Mouse (Mus musculus): ENCODE data around the gene Ms4a4c. TPM values are rescaled to one million over a fixed set of nuclear protein-coding genes. Genes with fewer than 3 reads are reported as not detected.
"Not testable (repeated sequence)": the region's sequence is repeated elsewhere in the genome, so short reads cannot be mapped to it uniquely, and the experiment has no call there.

Ms4a4c gene
- polyA plus RNA-seq, 1 experiment: not detected

GRCm38 (mm10) chr19:11408591-11408990, 4.0 kb downstream of the Ms4a4c start:
- no peaks in the 10 kb centered on the region for H3K27me3 ChIP-seq (ENCODE audit: control insufficient read depth, insufficient read depth, insufficient read length)
- TF ChIP-seq POLR2A (IDR thresholded peaks at IDR 0.05; ENCODE audit: insufficient read length, low read depth): no peak
- no peak for TF ChIP-seq POLR2AphosphoS2 (IDR thresholded peaks at IDR 0.05; ENCODE audit: insufficient read length, low read depth)
- TF ChIP-seq E2F4 (IDR thresholded peaks at IDR 0.05; ENCODE audit: insufficient read depth): no peak
- no peak for TF ChIP-seq SRF (IDR thresholded peaks at IDR 0.05; ENCODE audit: control insufficient read depth, insufficient read length, low read depth)
- no peak for TF ChIP-seq TCF3 (IDR thresholded peaks at IDR 0.05; ENCODE audit: insufficient read length, low read depth)
- no peak for TF ChIP-seq CEBPB (IDR thresholded peaks at IDR 0.05; ENCODE audit: insufficient read depth, poor library complexity, severe bottlenecking)
- no peak for TF ChIP-seq MYOG (IDR thresholded peaks at IDR 0.05; ENCODE audit: control insufficient read depth in 1 of 3, insufficient read depth in 1 of 3, insufficient read length in 2 of 3, low read depth in 2 of 3)
- no peak for TF ChIP-seq TCF12 (IDR thresholded peaks at IDR 0.05; ENCODE audit: insufficient read depth, poor library complexity, severe bottlenecking)
- no peak for TF ChIP-seq MAX (IDR thresholded peaks at IDR 0.05; ENCODE audit: low read depth)
- no peak for TF ChIP-seq REST (IDR thresholded peaks at IDR 0.05; ENCODE audit: insufficient read depth, insufficient read length)
- no peak for TF ChIP-seq USF1 (IDR thresholded peaks at IDR 0.05; ENCODE audit: low read depth)
- no peak for TF ChIP-seq MYOD1 (IDR thresholded peaks at IDR 0.05; ENCODE audit: control insufficient read depth in 1 of 3, insufficient read length in 2 of 3, low read depth in 2 of 3)
- no peaks in the 10 kb centered on the region for H3K36me3 ChIP-seq (ENCODE audit: control insufficient read depth, insufficient read depth)
- H3K4me3 ChIP-seq: no peak overlapping the region
- H3K79me2 ChIP-seq (ENCODE audit: control insufficient read depth, insufficient read depth): no peaks in the 10 kb centered on the region
- H3ac ChIP-seq (ENCODE audit: control insufficient read depth, insufficient read length): no peak overlapping the region
- no peak overlapping the region for H3K4me2 ChIP-seq (ENCODE audit: low read depth)

DNA sequence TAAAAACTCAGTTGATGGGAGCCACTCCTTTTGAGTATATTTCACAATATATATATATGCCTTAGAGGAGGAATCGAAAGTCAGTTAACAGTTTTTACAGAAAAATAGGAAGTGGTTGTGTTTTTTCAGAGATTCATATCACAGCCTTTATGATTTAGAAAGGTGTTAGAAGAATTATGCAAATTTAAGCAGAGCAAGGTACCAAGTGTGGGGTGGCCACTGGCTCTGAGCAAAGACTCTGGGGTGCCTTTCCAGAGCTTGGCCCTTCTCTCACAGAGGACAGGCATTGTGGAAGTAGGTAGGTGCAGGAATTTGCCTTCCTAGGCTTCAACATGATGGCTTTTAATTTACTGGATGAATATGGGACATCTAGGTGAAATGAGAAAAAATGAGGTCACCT, 7.1 kb downstream of the Ms4a4c start:
- TF ChIP-seq MAX (IDR thresholded peaks at IDR 0.05; ENCODE audit: low read depth): no peak
- TF ChIP-seq TCF12 (IDR thresholded peaks at IDR 0.05; ENCODE audit: insufficient read depth, poor library complexity, severe bottlenecking): no peak
- no peak for TF ChIP-seq TCF3 (IDR thresholded peaks at IDR 0.05; ENCODE audit: insufficient read length, low read depth)
- no peak for TF ChIP-seq POLR2A (IDR thresholded peaks at IDR 0.05; ENCODE audit: insufficient read length, low read depth)
- no peak for TF ChIP-seq USF1 (IDR thresholded peaks at IDR 0.05; ENCODE audit: low read depth)
- no peak for TF ChIP-seq E2F4 (IDR thresholded peaks at IDR 0.05; ENCODE audit: insufficient read depth)
- TF ChIP-seq MYOG (IDR thresholded peaks at IDR 0.05; ENCODE audit: control insufficient read depth in 1 of 3, insufficient read depth in 1 of 3, insufficient read length in 2 of 3, low read depth in 2 of 3): no peak
- no peak overlapping the region for H3ac ChIP-seq (ENCODE audit: control insufficient read depth, insufficient read length)
- H3K27me3 ChIP-seq (ENCODE audit: control insufficient read depth, insufficient read depth, insufficient read length): no peaks in the 10 kb centered on the region
- H3K36me3 ChIP-seq (ENCODE audit: control insufficient read depth, insufficient read depth): no peaks in the 10 kb centered on the region
- no peak overlapping the region for H3K4me3 ChIP-seq
- no peaks in the 10 kb centered on the region for H3K79me2 ChIP-seq (ENCODE audit: control insufficient read depth, insufficient read depth)
- no peak overlapping the region for H3K4me2 ChIP-seq (ENCODE audit: low read depth)

DNA sequence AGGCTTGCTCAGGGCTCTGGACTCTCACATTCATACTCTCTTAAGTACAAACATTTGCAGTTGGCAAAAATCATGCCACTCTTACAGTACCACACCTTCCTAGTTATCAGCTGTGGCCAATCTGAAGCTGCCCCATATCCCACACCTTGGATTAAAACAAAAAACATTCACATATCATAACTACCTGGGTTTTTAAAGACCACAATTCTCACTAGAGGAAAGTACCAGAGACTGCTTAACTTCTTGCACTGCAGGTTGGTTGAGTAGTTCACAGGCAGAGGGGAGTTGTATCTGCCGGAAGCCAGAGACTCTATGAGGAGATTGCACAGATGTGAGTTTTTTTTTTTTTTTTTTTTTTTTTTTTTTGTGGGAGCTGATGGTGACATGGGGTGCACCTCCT, 9.5 kb downstream of the Ms4a4c start:
- Histone ChIP-seq H3K36me3 (ENCODE audit: control insufficient read depth, insufficient read depth) (no peaks in the 10 kb centered on the region), H3K79me2 (ENCODE audit: control insufficient read depth, insufficient read depth) (no peaks in the 10 kb centered on the region), H3K4me3 (no peak overlapping the region), H3K27me3 (ENCODE audit: control insufficient read depth, insufficient read depth, insufficient read length) (no peaks in the 10 kb centered on the region), H3ac (ENCODE audit: control insufficient read depth, insufficient read length) (no peak overlapping the region), H3K4me2 (ENCODE audit: low read depth) (no peak overlapping the region)
- TF ChIP-seq MAX (IDR thresholded peaks at IDR 0.05; ENCODE audit: low read depth): no peak
- TF ChIP-seq SRF (IDR thresholded peaks at IDR 0.05; ENCODE audit: control insufficient read depth, insufficient read length, low read depth): no peak
- no peak for TF ChIP-seq POLR2AphosphoS2 (IDR thresholded peaks at IDR 0.05; ENCODE audit: insufficient read length, low read depth)
- TF ChIP-seq TCF12 (IDR thresholded peaks at IDR 0.05; ENCODE audit: insufficient read depth, poor library complexity, severe bottlenecking): no peak
- TF ChIP-seq POLR2A (IDR thresholded peaks at IDR 0.05; ENCODE audit: insufficient read length, low read depth): no peak

GRCm38 (mm10) chr19:11415581-11415980, 11.0 kb downstream of the Ms4a4c start:
- no peak for TF ChIP-seq MAX (IDR thresholded peaks at IDR 0.05; ENCODE audit: low read depth)
- TF ChIP-seq POLR2AphosphoS2 (IDR thresholded peaks at IDR 0.05; ENCODE audit: insufficient read length, low read depth): no peak
- no peak for TF ChIP-seq E2F4 (IDR thresholded peaks at IDR 0.05; ENCODE audit: insufficient read depth)
- TF ChIP-seq USF1 (IDR thresholded peaks at IDR 0.05; ENCODE audit: low read depth): no peak
- TF ChIP-seq TCF3 (IDR thresholded peaks at IDR 0.05; ENCODE audit: insufficient read length, low read depth): no peak
- no peak for TF ChIP-seq CEBPB (IDR thresholded peaks at IDR 0.05; ENCODE audit: insufficient read depth, poor library complexity, severe bottlenecking)
- no peak for TF ChIP-seq MYOD1 (IDR thresholded peaks at IDR 0.05; ENCODE audit: control insufficient read depth in 1 of 3, insufficient read length in 2 of 3, low read depth in 2 of 3)
- no peak for TF ChIP-seq SRF (IDR thresholded peaks at IDR 0.05; ENCODE audit: control insufficient read depth, insufficient read length, low read depth)
- no peak overlapping the region for H3K4me3 ChIP-seq
- H3ac ChIP-seq (ENCODE audit: control insufficient read depth, insufficient read length): no peak overlapping the region
- no peaks in the 10 kb centered on the region for H3K27me3 ChIP-seq (ENCODE audit: control insufficient read depth, insufficient read depth, insufficient read length)
- no peak overlapping the region for H3K4me2 ChIP-seq (ENCODE audit: low read depth)
- no peaks in the 10 kb centered on the region for H3K36me3 ChIP-seq (ENCODE audit: control insufficient read depth, insufficient read depth)
- no peaks in the 10 kb centered on the region for H3K79me2 ChIP-seq (ENCODE audit: control insufficient read depth, insufficient read depth)

DNA sequence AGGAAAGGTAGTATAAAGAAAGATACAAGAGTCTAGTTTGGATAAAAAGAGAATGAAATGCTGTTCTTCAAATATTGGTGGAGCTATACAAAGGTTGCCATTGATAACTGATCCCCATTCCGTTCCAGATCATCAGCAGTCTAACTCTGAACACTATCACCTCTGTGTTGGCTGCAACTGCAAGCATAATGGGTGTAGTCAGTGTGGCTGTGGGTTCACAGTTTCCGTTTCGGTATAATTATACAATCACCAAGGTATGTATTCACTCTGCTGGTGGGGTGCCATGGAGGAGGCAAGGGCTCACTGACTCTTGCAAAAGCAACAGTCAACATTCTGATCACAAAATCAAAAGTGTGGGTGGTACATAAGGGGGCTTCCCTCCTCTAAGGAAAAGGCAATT, 14.3 kb downstream of the Ms4a4c start:
- H3K4me2 ChIP-seq (ENCODE audit: low read depth); H3K36me3 ChIP-seq (ENCODE audit: control insufficient read depth, insufficient read depth); H3K27me3 ChIP-seq (ENCODE audit: control insufficient read depth, insufficient read depth, insufficient read length); H3K4me3 ChIP-seq; H3K79me2 ChIP-seq (ENCODE audit: control insufficient read depth, insufficient read depth); H3ac ChIP-seq (ENCODE audit: control insufficient read depth, insufficient read length): not testable (repeated sequence)

GRCm38 (mm10) chr19:11431209-11431608, 26.6 kb downstream of the Ms4a4c start:
- H3K4me2 ChIP-seq (ENCODE audit: low read depth); H3K79me2 ChIP-seq (ENCODE audit: control insufficient read depth, insufficient read depth); H3K36me3 ChIP-seq (ENCODE audit: control insufficient read depth, insufficient read depth): not testable (repeated sequence)

More at GRCm38 (mm10) chr19:11431209-11431608, 26.6 kb downstream of the Ms4a4c start:
- H3K4me3 ChIP-seq; H3ac ChIP-seq (ENCODE audit: control insufficient read depth, insufficient read length); H3K27me3 ChIP-seq (ENCODE audit: control insufficient read depth, insufficient read depth, insufficient read length): not testable (repeated sequence)
